Mouse (Mus musculus): ENCODE data around the gene Pm20d2. TPM values are rescaled to one million over a fixed set of nuclear protein-coding genes. Genes with fewer than 3 reads are reported as not detected.
A peak's percentile ranks its signal among the peaks of the same experiment; 100 is the strongest.

Pm20d2 gene
- polyA plus RNA-seq, 1 experiment from 2014 or later, result 2.1 TPM

DNA sequence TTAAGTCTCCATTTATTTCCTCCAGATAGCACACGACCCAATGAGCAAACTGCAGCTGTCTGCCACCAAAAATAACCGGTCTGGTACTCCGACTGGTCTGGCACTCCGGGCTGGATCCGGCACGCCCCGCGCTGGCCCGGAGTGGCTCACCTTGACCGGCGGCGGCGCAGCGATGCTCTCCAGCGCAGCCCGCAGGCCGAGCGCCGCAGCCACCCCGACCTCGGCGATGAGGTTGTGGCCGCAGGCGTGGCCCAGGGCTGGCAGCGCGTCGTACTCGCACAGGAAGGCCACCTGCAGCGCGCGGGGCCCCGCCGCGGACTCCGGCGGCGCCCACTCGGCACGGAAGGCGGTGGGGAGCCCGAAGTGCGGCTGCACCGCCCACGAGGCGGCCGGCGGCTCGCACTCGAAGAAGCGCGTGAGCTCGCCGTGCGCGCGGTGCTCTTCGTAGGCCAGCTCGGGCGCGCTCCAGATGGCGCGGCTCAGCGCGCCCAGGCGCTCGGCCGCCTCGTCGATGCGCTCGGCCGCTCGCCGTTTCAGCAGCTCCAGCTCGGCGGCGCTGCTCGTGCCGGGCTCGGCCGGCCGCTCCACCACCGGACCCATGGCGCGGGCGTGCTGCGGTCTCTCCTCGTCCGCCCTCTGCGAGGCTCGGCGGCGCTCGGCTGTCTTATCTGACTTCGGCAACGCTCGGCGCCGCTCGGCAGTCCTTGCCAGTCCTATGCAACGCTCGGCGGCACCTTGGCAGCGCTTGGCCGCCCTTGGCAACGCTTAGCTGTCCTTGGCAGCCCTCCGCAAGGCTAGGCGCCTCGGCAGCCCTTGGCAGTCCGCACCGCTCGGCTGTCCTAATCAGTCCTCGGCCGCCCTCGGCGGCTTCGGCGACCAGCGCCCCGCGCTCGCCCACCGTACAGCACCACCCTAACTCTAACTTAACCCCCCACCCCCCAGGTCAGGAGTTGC lies 479 bp downstream of the Pm20d2 start:
- under 1% methylated on average over 115 of the region's 123 CpGs for WGBS
- no peaks in the 10 kb centered on the region for H3K36me3 ChIP-seq
- H3K4me2 ChIP-seq, result peak overlapping the region; percentile 94
- ATAC-seq (replicated peaks; ENCODE audit: insufficient number of reproducible peaks, insufficient read depth, low FRiP score, low read depth), result peak; percentile 88
- H3K4me3 ChIP-seq, result peak overlapping the region; percentile 77
- peak overlapping the region; percentile 96 for H3K27ac ChIP-seq
- no peaks in the 10 kb centered on the region for H3K9me3 ChIP-seq (replicated peaks)
- peak overlapping the region; percentile 71 for H3K9ac ChIP-seq
- 0 out of 2 replicates have a peak, but pooled peaks cover 2% of the 10 kb centered on the region for H3K27me3 ChIP-seq
- peaks cover 9% of the 10 kb centered on the region for H3K4me1 ChIP-seq (replicated peaks)

DNA sequence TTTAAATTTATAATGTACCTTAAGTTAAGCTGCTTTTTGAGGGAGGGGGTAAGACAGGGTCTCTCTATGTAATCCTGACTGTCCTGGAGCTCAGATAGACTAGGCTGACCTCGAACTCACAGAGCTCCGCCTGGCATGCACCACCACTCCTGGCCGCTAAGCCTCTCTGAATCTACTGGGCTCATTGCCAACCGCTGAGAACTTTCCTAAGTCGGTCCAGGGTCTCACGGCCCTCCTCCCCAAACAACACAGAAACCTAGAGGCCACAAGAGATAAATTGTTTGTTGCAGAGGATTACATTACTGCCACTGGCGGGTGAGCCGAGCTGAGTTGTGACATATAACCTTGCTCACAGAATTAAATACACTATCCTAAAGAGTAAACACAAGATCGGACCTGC lies 1.4 kb downstream of the Pm20d2 start:
- H3K4me2 ChIP-seq, result peak overlapping the region; percentile 94
- H3K27me3 ChIP-seq, result 0 out of 2 replicates have a peak, but pooled peaks cover 2% of the 10 kb centered on the region
- no peaks in the 10 kb centered on the region for H3K36me3 ChIP-seq
- H3K4me1 ChIP-seq (replicated peaks), result peaks cover 9% of the 10 kb centered on the region
- WGBS, result 16% methylated on average over 9 of the region's 9 CpGs
- H3K9ac ChIP-seq, result no peak overlapping the region
- peak overlapping the region; percentile 96; the same call in 1 of the 2 replicates for H3K27ac ChIP-seq
- peak overlapping the region; percentile 77 for H3K4me3 ChIP-seq
- ATAC-seq (replicated peaks; ENCODE audit: insufficient number of reproducible peaks, insufficient read depth, low FRiP score, low read depth), result no peak
- no peaks in the 10 kb centered on the region for H3K9me3 ChIP-seq (replicated peaks)

DNA sequence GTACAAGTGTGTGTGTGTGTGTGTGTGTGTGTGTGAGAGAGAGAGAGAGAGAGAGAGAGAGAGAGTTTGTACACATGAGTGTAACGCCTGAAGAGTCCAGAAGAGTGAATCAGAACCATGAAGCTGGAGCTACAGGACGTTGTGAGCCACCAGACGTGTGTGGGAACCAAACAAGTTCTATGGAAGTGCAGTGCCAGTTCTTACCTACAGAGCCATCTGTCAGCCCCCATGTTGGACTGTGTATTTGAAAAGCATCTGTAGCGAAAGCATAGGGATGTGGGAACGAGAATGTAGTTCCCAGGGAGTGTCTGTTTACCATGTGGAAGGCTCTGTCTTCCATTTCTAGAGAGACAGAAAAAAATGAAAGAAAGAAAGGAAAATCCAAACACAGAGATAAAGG lies 6.1 kb downstream of the Pm20d2 start:
- Histone ChIP-seq H3K27ac (no peak overlapping the region), H3K27me3 (no peaks in the 10 kb centered on the region), H3K9me3 (replicated peaks) (no peaks in the 10 kb centered on the region), H3K4me3 (no peak overlapping the region), H3K4me1 (replicated peaks) (peaks cover 5% of the 10 kb centered on the region), H3K36me3 (no peaks in the 10 kb centered on the region; the same call in 1 of the 2 replicates), H3K4me2 (no peak overlapping the region), H3K9ac (no peak overlapping the region)
- WGBS, result 85% methylated on average over 5 of the region's 5 CpGs
- ATAC-seq (replicated peaks; ENCODE audit: insufficient number of reproducible peaks, insufficient read depth, low FRiP score, low read depth), result no peak

DNA sequence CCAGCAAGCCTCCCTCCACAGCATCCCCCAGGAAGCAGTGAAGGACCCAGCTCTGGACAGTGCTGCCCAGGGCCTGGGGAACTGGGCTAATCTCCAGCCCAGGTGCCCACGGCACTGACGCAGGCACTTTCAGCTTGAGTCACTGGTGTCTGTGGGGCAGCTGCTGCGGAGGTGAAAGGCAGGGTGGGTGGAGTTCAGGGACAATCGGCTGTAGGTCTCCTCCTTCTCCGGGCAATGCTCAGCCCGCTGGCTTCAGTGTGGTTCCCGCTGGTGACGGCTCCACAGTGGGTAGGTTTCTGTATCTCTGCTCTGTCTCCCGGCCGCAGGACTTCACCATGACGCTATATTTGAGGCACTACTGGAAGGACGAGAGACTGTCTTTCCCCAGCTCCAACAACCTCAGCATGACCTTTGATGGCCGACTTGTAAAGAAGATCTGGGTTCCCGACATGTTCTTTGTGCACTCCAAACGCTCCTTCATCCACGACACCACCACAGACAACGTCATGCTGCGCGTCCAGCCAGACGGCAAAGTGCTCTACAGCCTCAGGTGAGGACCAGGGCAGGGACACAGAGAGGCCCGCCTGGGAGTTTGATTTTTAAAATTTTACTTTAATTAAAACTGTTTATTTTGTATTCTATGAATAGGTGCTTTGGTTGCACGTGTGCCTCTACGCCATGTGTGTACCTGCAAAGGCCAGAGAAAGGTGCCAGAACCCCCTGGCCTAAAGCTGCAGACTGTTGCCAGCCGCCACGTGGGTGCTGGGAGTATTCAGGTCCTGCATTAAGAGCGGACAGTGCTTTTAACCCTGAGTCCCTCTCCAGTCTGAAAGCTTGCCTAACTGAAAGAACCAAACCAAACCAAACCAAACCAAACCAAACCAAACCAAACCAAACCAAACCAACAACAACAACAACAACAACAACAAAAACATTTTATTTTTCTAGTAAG lies 37.2 kb downstream of the Pm20d2 start:
- no peak for ATAC-seq (replicated peaks; ENCODE audit: insufficient number of reproducible peaks, insufficient read depth, low FRiP score, low read depth)
- no peak overlapping the region for H3K4me3 ChIP-seq
- H3K27ac ChIP-seq, result no peak overlapping the region
- no peaks in the 10 kb centered on the region for H3K9me3 ChIP-seq (replicated peaks)
- H3K4me2 ChIP-seq, result no peak overlapping the region
- no peaks in the 10 kb centered on the region for H3K36me3 ChIP-seq
- H3K9ac ChIP-seq, result no peak overlapping the region
- WGBS, result 81% methylated on average over 26 of the region's 26 CpGs
- H3K27me3 ChIP-seq, result no peaks in the 10 kb centered on the region
- H3K4me1 ChIP-seq (replicated peaks), result no peaks in the 10 kb centered on the region

DNA sequence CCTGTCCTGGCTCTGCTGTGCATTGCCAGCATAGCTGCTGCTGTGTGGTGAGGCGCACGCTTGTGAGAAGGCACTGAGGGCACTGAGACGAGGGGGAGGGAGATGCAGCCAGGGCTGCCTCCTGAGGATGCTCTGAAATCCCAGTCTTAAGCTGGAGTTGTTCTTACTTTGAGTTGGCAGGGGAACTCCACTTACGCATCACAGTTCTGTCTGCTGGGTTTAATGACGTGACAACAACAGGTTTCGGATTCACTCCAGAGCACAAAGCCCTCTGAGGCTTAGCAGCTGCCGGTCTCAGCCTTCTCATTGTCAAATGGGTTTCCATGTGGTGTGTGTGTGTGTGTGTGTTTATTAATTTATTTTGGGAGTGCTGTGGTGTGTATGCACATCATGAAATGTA lies 40.4 kb downstream of the Pm20d2 start:
- Histone ChIP-seq H3K4me2 (no peak overlapping the region), H3K27ac (no peak overlapping the region), H3K4me3 (no peak overlapping the region), H3K9ac (no peak overlapping the region), H3K9me3 (replicated peaks) (no peaks in the 10 kb centered on the region), H3K4me1 (replicated peaks) (no peaks in the 10 kb centered on the region), H3K27me3 (0 out of 2 replicates have a peak, but pooled peaks cover 19% of the 10 kb centered on the region), H3K36me3 (no peaks in the 10 kb centered on the region)
- WGBS, result 64% methylated on average over 7 of the region's 7 CpGs
- ATAC-seq (replicated peaks; ENCODE audit: insufficient number of reproducible peaks, insufficient read depth, low FRiP score, low read depth), result no peak

DNA sequence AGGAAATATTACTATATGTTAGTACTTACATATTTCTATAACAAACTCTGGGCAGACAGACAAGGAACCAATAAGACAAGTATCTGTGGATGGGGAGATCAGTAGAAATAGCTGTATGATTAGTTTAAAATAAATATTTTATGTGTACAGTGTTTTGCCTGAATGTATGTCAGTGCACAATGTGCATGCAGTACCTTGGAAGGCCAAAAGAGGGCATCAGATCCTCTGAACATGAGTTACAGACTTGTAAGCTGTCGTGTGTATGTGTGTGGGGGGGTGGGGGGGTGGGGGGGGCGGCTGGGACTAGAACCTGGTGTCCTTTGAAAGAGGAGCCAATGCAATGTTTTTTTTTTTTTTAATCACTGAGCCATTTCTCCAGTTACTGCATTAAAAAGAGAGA lies 41.7 kb downstream of the Pm20d2 start:
- Histone ChIP-seq H3K9ac (no peak overlapping the region), H3K27me3 (0 out of 2 replicates have a peak, but pooled peaks cover 19% of the 10 kb centered on the region), H3K9me3 (replicated peaks) (no peaks in the 10 kb centered on the region), H3K36me3 (no peaks in the 10 kb centered on the region), H3K4me3 (no peak overlapping the region), H3K4me2 (no peak overlapping the region), H3K27ac (no peak overlapping the region), H3K4me1 (replicated peaks) (no peaks in the 10 kb centered on the region)
- no peak for ATAC-seq (replicated peaks; ENCODE audit: insufficient number of reproducible peaks, insufficient read depth, low FRiP score, low read depth)
- 6% methylated on average over 2 of the region's 2 CpGs for WGBS

DNA sequence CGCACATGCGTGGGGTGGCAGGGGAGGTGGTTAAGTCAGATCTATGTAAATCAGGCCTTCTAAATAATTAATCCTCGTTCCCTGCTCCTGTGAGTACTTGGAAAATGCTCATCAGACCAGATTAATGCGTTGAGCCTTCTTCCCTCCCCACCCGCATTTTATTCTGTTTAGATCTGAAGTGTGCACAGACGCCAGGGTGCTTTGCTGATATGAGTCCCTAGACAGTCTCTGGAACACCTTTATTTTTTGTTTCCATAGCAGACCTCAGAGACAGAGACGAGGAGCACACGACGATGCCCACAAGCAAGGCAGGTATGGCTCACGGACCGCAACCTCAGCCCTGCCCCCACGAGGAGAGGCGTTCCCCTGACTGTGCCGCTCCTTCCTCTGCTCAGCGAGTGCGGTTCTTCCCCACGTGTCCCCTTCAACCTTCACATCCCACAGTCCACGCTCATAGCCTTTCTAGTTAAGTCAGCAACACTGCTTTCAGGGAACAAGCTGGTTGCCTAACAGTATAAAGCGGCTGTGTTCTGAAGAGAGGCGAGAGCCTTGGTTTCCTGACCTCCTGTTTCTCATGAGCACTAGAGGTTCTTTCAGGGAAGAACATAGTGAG lies 42.8 kb downstream of the Pm20d2 start:
- 0 out of 2 replicates have a peak, but pooled peaks cover 19% of the 10 kb centered on the region for H3K27me3 ChIP-seq
- H3K27ac ChIP-seq, result no peak overlapping the region
- no peaks in the 10 kb centered on the region for H3K36me3 ChIP-seq
- H3K9ac ChIP-seq, result no peak overlapping the region
- H3K4me3 ChIP-seq, result 0 out of 2 replicates have a peak overlapping the region, but pooled peaks have one; percentile 10
- no peaks in the 10 kb centered on the region for H3K9me3 ChIP-seq (replicated peaks)
- WGBS, result 33% methylated on average over 20 of the region's 20 CpGs
- H3K4me1 ChIP-seq (replicated peaks), result no peaks in the 10 kb centered on the region
- no peak for ATAC-seq (replicated peaks; ENCODE audit: insufficient number of reproducible peaks, insufficient read depth, low FRiP score, low read depth)
- peak overlapping the region; percentile 32 for H3K4me2 ChIP-seq

DNA sequence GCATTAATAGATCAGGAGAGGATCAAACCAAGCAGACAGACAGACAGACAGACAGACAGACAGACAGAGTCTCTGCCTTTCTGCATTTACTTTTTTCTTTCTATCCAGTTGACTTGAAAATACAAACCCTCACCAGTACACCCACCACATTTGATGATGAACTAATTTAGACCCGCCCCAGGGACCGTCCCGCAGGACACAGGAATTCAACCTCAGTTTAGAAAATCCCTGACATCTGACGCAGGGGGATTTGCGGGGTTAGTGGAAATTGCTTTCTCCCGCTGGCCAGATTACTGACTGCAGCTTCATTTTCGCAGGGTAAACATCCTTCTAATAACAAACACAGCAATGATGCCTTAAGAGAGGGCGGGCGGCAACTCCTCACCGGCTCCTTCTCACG lies 57.3 kb downstream of the Pm20d2 start, which contains the start of gene Gabrr1:
Gene Gabrr1, plus strand, starts transcription at position 301 of the 400 bp plus-strand sequence.
- Histone ChIP-seq H3K36me3 (no peaks in the 10 kb centered on the region), H3K27ac (no peak within 1 kb of the TSS), H3K27me3 (no peaks in the 10 kb centered on the region), H3K4me2 (no peak within 1 kb of the TSS), H3K9me3 (replicated peaks) (no peaks in the 10 kb centered on the region), H3K4me3 (no peak within 1 kb of the TSS), H3K9ac (no peak within 1 kb of the TSS), H3K4me1 (replicated peaks) (no peaks in the 10 kb centered on the region)
- 68% methylated on average over 11 of the region's 11 CpGs for WGBS
- ATAC-seq (replicated peaks; ENCODE audit: insufficient number of reproducible peaks, insufficient read depth, low FRiP score, low read depth), result no peak

DNA sequence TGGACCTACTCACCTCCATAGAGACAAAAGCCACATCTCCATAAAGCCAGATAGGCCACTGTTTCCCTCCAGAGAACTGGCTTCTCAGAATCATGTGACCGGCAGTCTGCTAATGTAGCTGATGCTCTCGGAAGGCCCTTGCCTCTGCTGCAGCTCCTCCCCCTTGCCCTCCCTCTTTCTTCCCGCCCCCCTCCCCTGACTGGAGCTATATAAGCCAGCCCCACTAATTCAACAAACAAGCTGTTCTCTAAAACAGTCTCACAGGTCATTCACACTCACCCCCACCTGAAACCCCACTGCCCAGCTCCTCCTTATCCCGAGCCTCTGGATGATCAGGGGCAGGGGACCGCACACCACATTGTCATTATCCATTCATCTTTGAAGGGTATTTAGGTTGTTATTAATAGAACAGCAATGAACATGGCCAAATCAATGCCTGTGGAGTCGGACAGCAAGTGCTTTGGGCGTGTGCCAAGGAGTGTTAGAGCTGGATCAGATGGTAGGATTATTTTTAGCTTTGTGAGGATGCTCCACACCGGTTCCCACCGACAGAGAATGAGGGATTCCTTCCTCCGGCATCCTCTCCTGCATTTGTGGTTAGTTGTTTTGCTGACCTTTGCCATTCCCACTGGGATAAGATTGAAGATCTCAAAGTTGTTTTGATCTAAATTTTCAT lies 64.0 kb downstream of the Pm20d2 start:
- H3K36me3 ChIP-seq, result no peaks in the 10 kb centered on the region

DNA sequence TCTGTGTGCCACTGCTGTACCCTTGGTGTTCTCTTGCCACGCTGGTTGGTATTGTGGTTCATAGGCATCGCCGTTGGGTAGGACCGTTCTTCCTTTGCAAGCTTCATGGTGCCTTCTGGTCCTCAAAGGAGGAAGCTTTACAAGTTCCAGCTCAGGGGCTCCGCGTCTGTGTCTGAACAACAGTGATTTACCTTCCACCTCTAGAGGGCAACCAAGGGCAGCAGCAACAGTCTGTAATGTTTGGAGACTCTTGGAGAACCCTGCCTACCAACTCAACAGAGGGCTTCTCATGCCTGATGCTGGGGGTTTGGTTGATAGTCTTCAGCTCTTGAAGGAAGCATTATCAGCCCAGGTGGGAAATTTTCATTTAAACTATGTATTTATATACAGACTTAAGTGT lies 65.0 kb downstream of the Pm20d2 start:
- Histone ChIP-seq H3K4me1 (replicated peaks) (peaks cover 8% of the 10 kb centered on the region; the same call in 1 of the 2 replicates), H3K4me3 (no peak overlapping the region), H3K9me3 (replicated peaks) (no peaks in the 10 kb centered on the region), H3K27ac (no peak overlapping the region), H3K27me3 (no peaks in the 10 kb centered on the region), H3K4me2 (no peak overlapping the region), H3K9ac (no peak overlapping the region), H3K36me3 (no peaks in the 10 kb centered on the region)
- ATAC-seq (replicated peaks; ENCODE audit: insufficient number of reproducible peaks, insufficient read depth, low FRiP score, low read depth), result no peak
- WGBS, result 66% methylated on average over 6 of the region's 6 CpGs

More for the DNA sequence above, 64.0 kb downstream of the Pm20d2 start:
- WGBS, result 38% methylated on average over 10 of the region's 10 CpGs
- no peak overlapping the region for H3K4me3 ChIP-seq
- H3K9ac ChIP-seq, result no peak overlapping the region
- no peak for ATAC-seq (replicated peaks; ENCODE audit: insufficient number of reproducible peaks, insufficient read depth, low FRiP score, low read depth)
- H3K9me3 ChIP-seq (replicated peaks), result no peaks in the 10 kb centered on the region
- H3K27ac ChIP-seq, result no peak overlapping the region
- peaks cover 8% of the 10 kb centered on the region; the same call in 1 of the 2 replicates for H3K4me1 ChIP-seq (replicated peaks)
- no peaks in the 10 kb centered on the region for H3K27me3 ChIP-seq
- H3K4me2 ChIP-seq, result peak overlapping the region; percentile 34

All from heart, embryonic 15.5 days (tissue).